Mouse (Mus musculus): ENCODE results near the gene Olfr808.

Olfr808 gene

DNA sequence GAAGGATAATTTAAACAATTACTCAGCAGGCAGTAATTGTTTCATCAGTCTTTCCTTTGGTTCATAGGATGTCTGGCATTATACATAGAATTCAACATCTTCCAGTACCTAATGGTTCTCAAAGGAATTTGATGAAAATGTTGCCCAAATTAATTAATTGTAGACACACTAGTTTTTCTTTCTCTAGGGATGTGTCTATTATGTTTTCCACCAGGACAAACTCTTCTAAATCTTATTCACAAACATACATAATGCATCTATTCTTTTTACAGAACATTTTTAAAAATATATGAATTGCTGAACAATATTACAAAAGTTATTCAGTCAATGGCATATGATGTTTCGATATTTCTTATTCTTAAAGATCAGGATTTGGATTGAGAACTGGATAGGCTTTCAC is at the start of gene Olfr808:
Gene Olfr808 (plus strand): TSS at position 301 of the 400 bp plus-strand sequence.
- DNase-seq (ENCODE audit: low read depth, low spot score): no peak

DNA sequence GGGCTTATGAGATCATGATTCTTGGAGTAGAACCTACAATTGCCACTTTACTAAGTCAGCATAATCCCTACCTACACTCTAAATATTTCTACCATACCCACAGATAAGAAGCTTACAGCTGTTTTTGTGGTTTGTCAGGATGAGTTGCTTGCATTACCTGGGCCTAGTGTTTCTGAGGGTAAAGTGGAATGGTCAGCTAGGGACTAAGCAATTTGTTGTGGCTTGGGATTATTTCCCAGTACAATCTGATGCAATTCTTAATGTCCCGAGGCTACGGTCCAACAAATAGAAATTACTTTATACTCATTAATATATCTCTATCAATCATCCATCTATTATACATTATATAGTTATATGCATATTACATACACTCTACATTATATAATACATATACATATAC is 36.0 kb upstream of the Olfr808 start, which contains the start of gene Olfr805:
Gene Olfr805 (minus strand): TSS at position 101 of the 400 bp plus-strand sequence.
- no peak for DNase-seq (ENCODE audit: low read depth, low spot score)

- no peak for DNase-seq (ENCODE audit: low read depth, low spot score)
Measured at GRCm38 (mm10) chr10:129741821-129742220, 23.5 kb upstream of the Olfr808 start, which contains the start of gene Olfr806. TSS of gene Olfr806 (minus strand) at chr10:129741921.

DNA sequence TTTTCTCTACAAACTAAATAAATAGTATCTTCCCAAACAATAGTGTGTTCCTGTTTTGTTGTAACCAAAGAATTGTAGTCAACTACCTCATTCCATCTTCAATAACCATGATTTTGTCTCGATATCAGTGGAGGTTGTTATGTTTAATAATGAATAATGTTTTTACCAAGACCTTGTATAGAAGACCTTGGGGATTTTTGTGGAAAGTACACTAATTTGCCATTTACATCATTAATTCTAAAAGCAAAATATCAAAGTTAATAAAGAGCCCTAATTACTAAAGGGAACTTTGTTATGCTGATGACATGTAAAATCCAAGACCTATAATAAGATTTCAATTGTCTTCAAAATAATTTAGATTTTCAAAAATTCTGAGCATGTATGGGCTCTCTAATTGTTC is 7.6 kb upstream of the Olfr808 start, which contains the start of gene Olfr807:
Gene Olfr807 (minus strand): TSS at position 101 of the 400 bp plus-strand sequence.
- no peak for DNase-seq (ENCODE audit: low read depth, low spot score)

GRCm38 (mm10) chr10:129774338-129774737 is 9.1 kb downstream of the Olfr808 start, which contains the start of gene Olfr809:
TSS of gene Olfr809 (plus strand) at chr10:129774638.
- DNase-seq (ENCODE audit: low read depth, low spot score): no peak

DNA sequence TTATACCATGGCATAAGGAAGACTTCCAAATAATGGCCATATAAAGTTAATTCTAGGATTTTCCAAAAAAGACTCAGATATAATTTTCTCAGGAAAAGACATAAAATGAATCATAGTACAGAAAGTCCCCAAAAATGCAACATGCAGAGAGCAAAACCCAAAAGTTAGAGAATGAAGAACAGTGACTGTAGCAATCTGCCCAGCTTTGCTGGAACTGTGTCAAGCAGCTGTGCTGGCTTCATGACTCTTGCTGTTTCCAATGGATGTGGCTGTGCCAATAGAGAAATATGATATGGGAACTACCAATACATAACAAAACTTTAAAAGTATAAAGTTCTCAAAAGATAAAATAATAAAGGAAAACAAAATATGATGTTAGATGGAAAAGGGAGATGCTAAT is 12.8 kb downstream of the Olfr808 start:
- DNase-seq (ENCODE audit: low read depth, low spot score): no peak

GRCm38 (mm10) chr10:129794817-129795216 is 29.5 kb downstream of the Olfr808 start, which contains the start of gene Olfr810:
TSS of gene Olfr810 (minus strand) at chr10:129794917.
- DNase-seq (ENCODE audit: low read depth, low spot score): no peak

GRCm38 (mm10) chr10:129804296-129804695 is 39.0 kb downstream of the Olfr808 start, which contains the start of gene Olfr811:
TSS of gene Olfr811 (minus strand) at chr10:129804396.
- DNase-seq (ENCODE audit: low read depth, low spot score): no peak
